Mouse (Mus musculus): Measurements from ENCODE around the gene Fam171a2. TPM values are rescaled to one million over a fixed set of nuclear protein-coding genes. Genes with fewer than 3 reads are reported as not detected.
A peak's percentile ranks its signal among the peaks of the same experiment; 100 is the strongest.

Gene Fam171a2
- polyA plus RNA-seq, 1 experiment from 2014 or later: 10.7 TPM

DNA sequence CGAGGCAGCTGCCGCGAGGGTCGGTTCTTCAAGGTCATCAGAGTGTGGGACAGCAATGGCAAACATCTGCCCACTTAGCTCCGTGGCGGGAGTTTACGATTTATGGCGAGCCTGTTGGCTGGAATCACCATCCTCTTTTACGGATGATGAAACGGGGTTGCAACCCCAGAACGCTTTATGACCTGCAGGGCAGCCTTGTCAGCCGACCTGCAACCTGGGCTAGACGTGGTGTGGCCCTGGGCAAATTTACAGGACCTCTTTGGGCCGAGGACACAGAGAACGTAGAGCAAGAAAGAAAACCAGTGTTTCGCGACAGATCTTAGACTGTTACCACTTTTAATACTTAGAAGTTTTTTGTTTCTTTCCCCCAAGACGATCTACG is 39.7 kb downstream of the Fam171a2 start, which contains the start of gene Slc25a39:
Gene Slc25a39, minus strand, starts transcription at position 113 of the 382 bp plus-strand sequence.
- peaks cover 26% of the 10 kb centered on the region for H3K36me3 ChIP-seq
- peak within 1 kb of the TSS; percentile 87 for H3K27ac ChIP-seq
- no peaks in the 10 kb centered on the region for H3K9me3 ChIP-seq
- H3K9ac ChIP-seq (replicated peaks): peak within 1 kb of the TSS; percentile 84
- no peaks in the 10 kb centered on the region; the same call in 1 of the 2 replicates for H3K27me3 ChIP-seq
- H3K4me2 ChIP-seq: peak within 1 kb of the TSS; percentile 88
- ATAC-seq (ENCODE audit: insufficient number of reproducible peaks, insufficient read depth, low FRiP score, low TSS enrichment, low read depth): no peak
- WGBS: 1% methylated on average over 19 of the region's 19 CpGs
- H3K4me3 ChIP-seq (replicated peaks): peak within 1 kb of the TSS; percentile 79
- peaks cover 14% of the 10 kb centered on the region for H3K4me1 ChIP-seq (replicated peaks)

DNA sequence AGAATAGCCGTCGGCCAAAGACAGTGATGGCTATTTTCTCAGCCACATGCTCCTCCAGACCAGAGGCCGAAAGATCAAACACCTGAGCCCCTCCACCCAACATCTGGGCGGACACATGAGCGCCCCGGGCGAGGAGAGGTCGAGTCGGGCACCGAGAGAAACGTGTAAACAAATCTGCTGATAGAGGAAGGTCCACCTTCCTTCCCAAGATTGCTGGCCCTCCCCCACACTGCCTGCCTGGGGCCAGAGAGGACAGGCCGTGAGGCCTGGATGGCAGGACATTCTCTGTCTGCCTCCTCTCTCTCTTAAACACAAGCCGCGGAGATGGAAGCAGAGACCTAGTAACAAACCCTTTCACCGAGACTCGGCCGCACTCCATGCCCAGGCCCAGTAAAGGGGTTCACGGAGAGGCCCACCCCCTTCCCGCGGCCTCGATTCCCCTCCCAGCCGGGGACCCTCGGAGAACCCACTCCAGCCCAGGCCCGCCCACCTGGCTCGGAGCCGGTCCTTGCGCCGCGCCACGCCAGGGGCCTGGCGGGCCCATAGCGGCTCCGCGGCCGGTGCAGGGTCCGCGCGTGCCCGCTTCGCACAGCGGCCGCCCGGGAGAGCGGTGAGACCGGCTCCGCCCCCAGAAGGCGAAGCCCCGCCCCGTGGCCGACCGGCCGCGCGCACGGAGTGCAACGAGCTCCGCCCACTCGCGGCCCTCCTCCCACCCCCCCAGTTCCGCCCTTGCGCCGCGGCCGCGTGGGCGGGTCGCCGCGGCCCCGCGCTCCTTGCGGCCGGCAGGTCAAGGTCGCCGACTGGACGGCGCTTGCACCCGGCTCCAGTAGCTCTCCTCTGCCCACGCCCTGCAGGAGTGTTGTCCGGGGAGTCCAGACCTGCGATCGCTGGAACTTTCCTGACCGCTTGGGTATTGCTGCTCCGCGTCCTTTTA is 40.3 kb downstream of the Fam171a2 start:
- Histone ChIP-seq H3K36me3 (peaks cover 32% of the 10 kb centered on the region), H3K4me1 (replicated peaks) (peaks cover 14% of the 10 kb centered on the region), H3K9ac (replicated peaks) (peak overlapping the region; percentile 84), H3K27me3 (peaks cover 4% of the 10 kb centered on the region), H3K27ac (peak overlapping the region; percentile 87), H3K4me2 (peak overlapping the region; percentile 88), H3K4me3 (replicated peaks) (peak overlapping the region; percentile 79), H3K9me3 (no peaks in the 10 kb centered on the region)
- WGBS: under 1% methylated on average over 80 of the region's 85 CpGs
- ATAC-seq (ENCODE audit: insufficient number of reproducible peaks, insufficient read depth, low FRiP score, low TSS enrichment, low read depth): peak; percentile 60

DNA sequence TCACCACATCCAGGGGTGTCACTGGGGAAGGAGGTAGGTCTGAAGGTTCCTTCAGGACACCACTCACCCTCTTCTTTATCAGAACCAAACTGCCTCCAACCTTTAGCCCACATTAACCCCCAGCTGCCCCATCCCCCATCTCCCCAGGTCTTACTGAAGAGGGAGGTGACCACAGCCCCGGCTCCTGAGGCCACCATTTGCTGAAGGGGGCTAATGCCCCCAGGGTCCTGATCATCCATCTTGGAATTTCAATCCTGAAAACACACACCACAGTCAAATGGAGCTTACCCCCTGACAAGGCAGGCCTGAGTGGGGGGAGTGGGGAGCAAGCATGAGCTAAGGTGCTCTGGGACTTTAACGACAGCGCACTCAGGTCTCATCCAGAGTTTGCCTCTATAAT is 41.1 kb downstream of the Fam171a2 start:
- H3K27me3 ChIP-seq: peaks cover 12% of the 10 kb centered on the region
- no peak for ATAC-seq (ENCODE audit: insufficient number of reproducible peaks, insufficient read depth, low FRiP score, low TSS enrichment, low read depth)
- H3K36me3 ChIP-seq: peaks cover 37% of the 10 kb centered on the region
- H3K4me1 ChIP-seq (replicated peaks): peaks cover 14% of the 10 kb centered on the region
- H3K9ac ChIP-seq (replicated peaks): peak overlapping the region; percentile 84
- H3K27ac ChIP-seq: peak overlapping the region; percentile 87
- peak overlapping the region; percentile 88 for H3K4me2 ChIP-seq
- peak overlapping the region; percentile 79 for H3K4me3 ChIP-seq (replicated peaks)
- H3K9me3 ChIP-seq: no peaks in the 10 kb centered on the region
- WGBS: 11% methylated on average over 3 of the region's 3 CpGs

DNA sequence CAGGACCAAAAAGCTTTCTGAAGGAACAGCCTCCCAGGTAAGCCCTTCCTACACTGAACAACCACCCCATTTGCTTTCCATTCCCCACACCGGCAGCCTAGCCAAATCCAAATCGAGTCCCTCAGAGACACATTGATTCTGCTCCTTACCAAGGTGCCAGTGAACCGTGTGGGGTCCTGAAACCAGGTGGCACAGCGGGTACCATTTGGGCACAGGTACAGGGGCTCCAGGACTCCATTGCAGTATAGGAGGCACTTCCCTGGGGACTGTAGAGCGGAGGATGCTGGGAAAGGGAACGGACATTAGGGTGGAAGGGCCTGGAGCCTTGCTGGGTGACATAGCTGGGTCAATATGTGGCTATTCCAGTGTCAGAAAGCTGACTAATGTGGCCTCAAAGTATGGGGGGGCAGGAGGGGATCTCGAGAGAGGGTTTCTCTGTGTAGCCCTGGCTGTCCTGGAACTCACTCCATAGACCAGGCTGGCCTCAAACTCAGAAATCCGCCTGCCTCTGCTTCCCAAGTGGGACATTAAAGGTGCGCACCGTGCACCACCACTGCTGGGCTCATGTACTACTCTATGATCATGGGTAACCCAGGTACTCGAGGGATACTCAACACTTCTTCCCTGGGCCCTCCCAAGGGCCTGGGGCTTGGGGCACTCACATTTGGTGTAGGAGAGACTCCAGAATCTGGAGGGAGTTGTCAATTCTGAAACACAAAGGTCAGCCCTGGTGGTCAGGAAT is 41.8 kb downstream of the Fam171a2 start:
- Histone ChIP-seq H3K36me3 (peaks cover 37% of the 10 kb centered on the region), H3K27ac (no peak overlapping the region), H3K4me3 (replicated peaks) (peak overlapping the region; percentile 79; the same call in 1 of the 2 replicates), H3K9me3 (no peaks in the 10 kb centered on the region), H3K4me1 (replicated peaks) (peaks cover 14% of the 10 kb centered on the region), H3K27me3 (peaks cover 18% of the 10 kb centered on the region), H3K4me2 (peak overlapping the region; percentile 88), H3K9ac (replicated peaks) (peak overlapping the region; percentile 84; the same call in 1 of the 2 replicates)
- 85% methylated on average over 11 of the region's 11 CpGs for WGBS
- no peak for ATAC-seq (ENCODE audit: insufficient number of reproducible peaks, insufficient read depth, low FRiP score, low TSS enrichment, low read depth)

DNA sequence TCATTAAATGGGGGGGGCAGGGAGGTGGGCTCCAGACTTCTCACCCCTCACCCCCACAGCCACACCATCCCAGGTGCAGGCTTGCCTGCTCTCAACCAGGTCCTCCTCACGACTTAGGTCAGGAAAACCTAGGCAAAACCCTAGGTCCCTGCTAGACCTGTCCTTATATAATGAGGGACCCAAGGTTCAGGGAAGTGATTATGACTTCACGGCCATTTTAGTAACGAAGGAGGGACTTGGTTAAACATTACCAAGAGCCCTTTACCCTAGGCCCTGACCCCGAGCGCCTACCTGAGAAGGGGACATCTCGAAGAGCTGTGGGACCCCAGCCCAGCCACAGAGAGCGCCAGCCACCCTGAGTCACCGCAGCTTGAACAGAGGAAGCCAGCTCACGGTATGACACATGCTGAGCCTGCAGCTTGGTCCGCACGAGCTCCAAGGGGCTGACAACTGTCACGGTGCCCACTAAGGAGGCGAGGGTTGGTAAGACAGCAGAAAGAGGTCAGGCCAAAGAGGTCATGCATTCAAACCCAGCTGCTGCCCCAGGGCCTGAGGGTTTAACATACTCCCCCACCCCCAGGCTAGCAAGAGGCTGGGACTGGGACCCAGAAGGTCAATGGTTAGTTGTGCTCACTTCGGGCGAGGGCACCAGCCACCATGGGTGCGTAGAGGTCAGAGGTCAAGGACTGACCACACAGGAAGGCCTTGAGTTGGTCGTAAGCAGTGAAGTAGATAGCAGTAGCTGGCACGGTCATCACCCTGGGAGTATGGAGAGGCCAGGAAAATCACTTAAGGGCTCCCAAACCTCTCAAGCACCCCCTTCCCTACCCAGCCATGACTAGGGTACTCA is 43.1 kb downstream of the Fam171a2 start:
- Histone ChIP-seq H3K9me3 (no peaks in the 10 kb centered on the region), H3K27me3 (peaks cover 32% of the 10 kb centered on the region), H3K4me3 (replicated peaks) (no peak overlapping the region), H3K27ac (no peak overlapping the region), H3K36me3 (peaks cover 37% of the 10 kb centered on the region), H3K4me1 (replicated peaks) (peaks cover 22% of the 10 kb centered on the region), H3K9ac (replicated peaks) (no peak overlapping the region), H3K4me2 (no peak overlapping the region)
- WGBS: 86% methylated on average over 18 of the region's 18 CpGs
- ATAC-seq (ENCODE audit: insufficient number of reproducible peaks, insufficient read depth, low FRiP score, low TSS enrichment, low read depth): no peak

DNA sequence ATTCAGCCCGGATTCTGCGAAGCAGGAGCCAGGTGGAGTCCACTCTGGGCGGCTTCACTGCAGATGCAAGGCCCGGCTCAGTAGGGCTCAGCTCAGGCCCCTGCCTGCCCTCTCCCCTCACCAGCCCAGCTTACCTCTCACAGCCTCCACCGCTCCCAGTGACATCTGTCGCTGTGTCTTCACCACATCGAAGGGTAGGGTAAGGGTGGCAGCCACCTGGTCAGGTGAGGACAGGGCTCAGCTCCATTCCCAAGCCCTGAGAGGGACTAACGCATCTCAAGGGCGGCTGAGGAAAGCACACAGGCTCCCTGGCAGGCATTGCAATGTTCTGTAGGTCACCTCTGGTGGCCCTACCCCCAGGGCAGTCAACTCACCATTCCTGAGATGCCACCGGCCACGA is 43.8 kb downstream of the Fam171a2 start:
- WGBS: 92% methylated on average over 11 of the region's 11 CpGs
- Histone ChIP-seq H3K27me3 (peaks cover 39% of the 10 kb centered on the region), H3K4me2 (no peak overlapping the region), H3K4me3 (replicated peaks) (no peak overlapping the region), H3K9me3 (no peaks in the 10 kb centered on the region), H3K9ac (replicated peaks) (0 out of 2 replicates have a peak overlapping the region, but pooled peaks have one; percentile 31), H3K36me3 (peaks cover 37% of the 10 kb centered on the region), H3K27ac (no peak overlapping the region), H3K4me1 (replicated peaks) (peaks cover 24% of the 10 kb centered on the region)
- no peak for ATAC-seq (ENCODE audit: insufficient number of reproducible peaks, insufficient read depth, low FRiP score, low TSS enrichment, low read depth)

DNA sequence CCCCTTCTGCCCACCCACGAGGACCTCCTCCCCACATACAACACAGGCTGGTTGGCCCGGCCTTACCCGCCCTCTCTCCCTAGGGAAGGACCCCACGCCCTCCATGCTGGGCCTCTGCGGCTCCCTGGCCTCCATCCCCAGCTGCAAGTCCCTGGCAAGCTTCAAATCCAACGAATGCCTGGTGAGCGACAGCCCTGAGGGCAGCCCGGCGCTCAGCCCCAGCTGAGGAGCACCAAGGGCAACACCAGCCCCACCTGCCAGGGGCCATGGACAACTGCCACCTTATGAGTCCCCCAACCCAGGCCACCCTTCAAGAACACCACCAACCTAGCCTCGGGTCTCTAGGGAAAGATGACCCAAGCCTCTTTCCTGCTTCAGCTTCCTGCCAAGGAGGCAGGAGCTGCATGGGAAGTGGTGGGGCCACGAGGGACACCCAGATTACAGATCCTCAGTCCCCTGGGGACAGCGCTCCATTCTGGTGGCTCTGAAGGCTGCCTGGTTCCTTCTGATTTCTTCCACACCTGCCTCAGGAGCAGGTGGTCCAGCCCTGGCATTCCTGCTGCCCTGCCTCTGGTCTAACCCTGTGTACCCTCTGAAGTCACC is 45.5 kb downstream of the Fam171a2 start:
- Histone ChIP-seq H3K27ac (no peak overlapping the region), H3K4me1 (replicated peaks) (peaks cover 24% of the 10 kb centered on the region), H3K4me2 (no peak overlapping the region), H3K27me3 (peaks cover 56% of the 10 kb centered on the region), H3K4me3 (replicated peaks) (no peak overlapping the region), H3K9me3 (no peaks in the 10 kb centered on the region), H3K36me3 (peaks cover 37% of the 10 kb centered on the region), H3K9ac (replicated peaks) (no peak overlapping the region)
- no peak for ATAC-seq (ENCODE audit: insufficient number of reproducible peaks, insufficient read depth, low FRiP score, low TSS enrichment, low read depth)
- WGBS: 59% methylated on average over 12 of the region's 12 CpGs

DNA sequence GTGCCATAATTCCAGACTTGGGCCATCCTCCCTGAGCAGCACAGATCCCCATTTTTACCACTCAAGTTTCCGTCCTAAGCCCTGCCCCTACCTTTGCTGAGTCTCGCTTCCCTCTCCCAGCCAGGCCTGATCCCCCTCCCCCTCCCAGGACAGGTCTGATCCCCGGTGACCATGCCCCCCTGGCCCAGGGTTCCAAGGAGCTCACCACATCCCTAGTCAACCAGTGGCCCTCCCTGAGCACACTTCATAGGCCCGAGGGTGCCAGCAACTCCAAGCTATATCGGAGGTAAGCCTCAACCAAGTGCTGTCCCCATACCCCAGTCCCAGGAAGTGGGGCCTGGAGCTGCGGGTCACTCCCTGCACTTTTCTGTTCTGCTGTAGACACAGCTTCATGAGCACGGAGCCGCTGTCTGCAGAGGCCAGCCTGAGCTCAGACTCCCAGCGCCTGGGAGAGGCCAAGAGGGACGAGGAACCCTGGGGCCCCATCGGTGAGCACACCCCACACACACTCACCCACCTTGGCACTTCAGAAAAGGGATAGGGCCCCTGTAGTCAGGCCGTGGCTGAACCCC is 46.9 kb downstream of the Fam171a2 start:
- ATAC-seq (ENCODE audit: insufficient number of reproducible peaks, insufficient read depth, low FRiP score, low TSS enrichment, low read depth): no peak
- Histone ChIP-seq H3K4me3 (replicated peaks) (no peak overlapping the region), H3K4me1 (replicated peaks) (peaks cover 13% of the 10 kb centered on the region), H3K4me2 (no peak overlapping the region), H3K27ac (no peak overlapping the region), H3K9ac (replicated peaks) (no peak overlapping the region; the same call in 1 of the 2 replicates), H3K9me3 (no peaks in the 10 kb centered on the region), H3K27me3 (peaks cover 69% of the 10 kb centered on the region), H3K36me3 (peaks cover 36% of the 10 kb centered on the region)
- 23% methylated on average over 12 of the region's 12 CpGs for WGBS

DNA sequence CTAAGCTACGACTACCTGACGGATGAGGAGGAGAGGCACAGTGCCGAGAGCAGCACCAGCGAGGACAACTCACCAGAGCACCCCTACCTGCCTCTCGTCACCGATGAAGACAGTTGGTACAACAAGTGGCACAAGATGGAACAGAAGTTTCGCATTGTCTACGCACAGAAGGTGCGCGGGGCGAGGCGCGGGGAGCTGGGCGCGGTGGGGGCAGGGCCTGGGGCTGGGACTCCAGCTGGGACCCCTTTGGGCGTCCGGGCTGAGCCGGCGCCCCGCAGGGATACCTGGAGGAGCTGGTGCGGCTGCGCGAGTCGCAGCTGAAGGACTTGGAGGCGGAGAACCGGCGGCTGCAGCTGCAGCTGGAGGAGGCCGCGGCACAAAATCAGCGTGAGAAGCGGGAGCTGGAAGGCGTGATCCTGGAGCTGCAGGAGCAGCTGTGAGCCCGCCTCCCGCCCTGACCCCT is 47.8 kb downstream of the Fam171a2 start:
- Histone ChIP-seq H3K27ac (no peak overlapping the region), H3K36me3 (peaks cover 30% of the 10 kb centered on the region), H3K4me1 (replicated peaks) (peaks cover 17% of the 10 kb centered on the region), H3K9ac (replicated peaks) (peak overlapping the region; percentile 35), H3K27me3 (peaks cover 78% of the 10 kb centered on the region), H3K4me3 (replicated peaks) (peak overlapping the region; percentile 38), H3K4me2 (peak overlapping the region; percentile 59), H3K9me3 (no peaks in the 10 kb centered on the region)
- ATAC-seq (ENCODE audit: insufficient number of reproducible peaks, insufficient read depth, low FRiP score, low TSS enrichment, low read depth): no peak
- WGBS: 2% methylated on average over 34 of the region's 34 CpGs

DNA sequence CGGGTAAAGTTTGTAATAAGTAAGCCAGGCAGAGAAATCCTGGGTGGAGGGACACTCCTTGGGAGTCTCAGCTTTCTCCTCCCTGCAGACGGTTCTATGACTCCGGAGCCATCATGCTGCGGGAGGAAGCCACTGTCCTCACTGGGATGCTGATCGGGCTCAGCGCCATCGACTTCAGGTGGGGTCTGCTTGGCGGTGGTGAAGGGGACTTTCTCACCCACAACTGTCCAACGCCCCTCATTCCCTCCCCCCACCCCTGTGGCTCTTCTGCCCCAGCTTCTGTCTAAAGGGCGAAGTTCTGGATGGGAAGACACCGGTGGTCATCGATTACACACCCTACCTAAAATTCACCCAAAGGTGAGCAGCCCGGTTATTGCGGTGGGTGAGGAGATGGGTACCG is 48.4 kb downstream of the Fam171a2 start:
- H3K4me3 ChIP-seq (replicated peaks): peak overlapping the region; percentile 38; the same call in 1 of the 2 replicates
- H3K9me3 ChIP-seq: no peaks in the 10 kb centered on the region
- no peak for ATAC-seq (ENCODE audit: insufficient number of reproducible peaks, insufficient read depth, low FRiP score, low TSS enrichment, low read depth)
- 11% methylated on average over 15 of the region's 15 CpGs for WGBS
- no peak overlapping the region for H3K9ac ChIP-seq (replicated peaks)
- H3K36me3 ChIP-seq: peaks cover 24% of the 10 kb centered on the region
- peaks cover 21% of the 10 kb centered on the region for H3K4me1 ChIP-seq (replicated peaks)
- no peak overlapping the region for H3K27ac ChIP-seq
- H3K4me2 ChIP-seq: peak overlapping the region; percentile 59
- peaks cover 84% of the 10 kb centered on the region for H3K27me3 ChIP-seq
